Mouse (Mus musculus): ENCODE measurements at regions not wholly inside any gene's neighbourhood (a gene's known extent, or its start where the extent isn't known, plus 50 kb on each side); places are given as distances from the start of the nearest gene placed in this dataset.

DNA sequence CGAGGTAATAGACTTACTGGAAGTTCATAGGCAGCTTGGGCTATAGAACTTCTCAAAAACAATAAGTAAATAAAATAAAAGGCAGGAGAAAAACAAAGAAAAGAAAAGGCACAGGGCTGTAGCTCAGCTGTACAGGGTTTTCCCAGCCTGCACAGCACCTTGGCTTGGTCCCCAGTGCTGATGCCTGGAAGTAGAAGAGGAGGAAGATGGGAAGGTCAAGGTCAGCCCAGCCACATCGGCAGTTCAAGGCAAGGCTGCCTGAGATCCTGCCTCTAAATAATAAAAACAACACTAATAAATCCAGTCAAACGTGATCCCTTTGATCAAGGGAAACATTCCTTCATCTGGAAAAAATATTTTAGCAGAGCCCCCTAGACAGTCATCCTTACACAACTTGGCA lies 103.1 kb downstream of the Cenpf start:
- no peak for DNase-seq (ENCODE audit: low spot score in 2 of 2)

DNA sequence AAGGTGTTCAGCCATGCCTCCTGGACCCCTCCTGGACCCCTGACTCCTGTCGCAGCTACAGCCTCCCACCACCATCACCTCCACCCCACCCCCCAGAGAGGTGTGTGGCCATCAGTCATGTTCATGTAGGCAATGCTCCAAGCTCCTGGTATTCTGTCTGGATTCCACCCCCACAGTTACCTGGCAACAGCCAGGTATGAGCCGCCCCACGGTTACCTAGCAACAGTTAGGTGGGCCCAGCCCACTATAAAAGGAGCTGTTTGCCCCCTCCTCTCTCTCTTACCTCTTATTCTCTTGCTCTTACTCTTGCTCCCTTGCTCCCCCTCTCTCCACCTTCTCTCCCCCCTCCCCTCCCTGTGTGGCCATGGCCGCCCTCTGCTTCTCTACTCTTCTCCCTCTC lies 106.5 kb downstream of the Cenpf start:
- no peak for DNase-seq (ENCODE audit: low spot score in 2 of 2)

DNA sequence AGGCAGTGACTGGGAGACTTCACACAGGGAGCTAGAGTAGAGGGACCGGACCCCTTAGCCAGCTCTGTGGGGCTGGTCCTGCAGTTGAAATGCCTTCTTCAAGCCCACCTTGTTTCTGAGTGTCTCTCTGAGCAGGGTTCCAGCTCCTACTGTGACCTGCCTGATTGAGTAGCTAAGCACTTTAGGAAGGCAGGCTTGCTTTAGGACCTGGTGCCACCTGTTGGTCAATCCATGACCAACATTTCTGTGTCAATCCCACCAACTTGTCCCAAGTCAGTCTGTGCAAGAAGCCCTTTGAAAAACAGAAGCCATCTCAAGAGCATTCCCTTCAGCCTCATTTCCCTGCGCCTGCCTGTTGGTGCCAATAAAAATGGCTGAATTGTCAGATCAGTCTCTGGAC lies 108.5 kb downstream of the Cenpf start:
- DNase-seq (ENCODE audit: low spot score in 2 of 2), result peak; percentile 44 to 53

DNA sequence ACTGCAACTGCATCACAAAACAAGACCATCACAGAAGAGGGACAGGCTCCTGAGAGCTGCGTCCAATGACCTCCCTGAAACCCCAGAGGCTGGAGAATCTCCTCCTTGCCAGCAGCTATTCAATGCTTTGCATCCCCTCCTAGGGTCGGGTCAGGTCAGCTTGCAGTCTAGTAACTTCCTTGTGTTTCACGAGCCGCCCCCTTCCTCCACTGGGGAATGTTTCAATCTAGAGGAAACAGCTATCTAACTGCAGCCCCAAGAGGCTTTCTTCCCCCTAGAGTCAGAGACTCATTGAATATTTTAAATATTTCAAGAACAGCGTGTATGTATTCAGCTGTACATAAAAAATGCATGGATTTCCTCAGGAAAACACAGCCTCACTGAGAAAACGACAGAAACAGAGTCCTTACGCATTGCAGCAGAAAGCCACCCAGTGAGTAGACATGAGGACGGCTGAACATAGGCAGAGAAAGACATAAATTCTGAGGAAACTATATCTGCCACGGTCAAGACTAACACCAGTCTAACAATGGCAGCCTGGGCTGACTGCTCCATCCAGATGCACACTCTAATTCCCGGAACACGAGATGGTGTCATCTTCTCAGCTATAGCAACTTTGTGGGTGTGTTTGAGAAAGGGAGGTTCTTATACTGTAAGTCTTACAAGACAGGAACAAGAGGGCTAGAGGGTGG lies 111.4 kb downstream of the Cenpf start:
- DNase-seq (ENCODE audit: low spot score in 2 of 2), result no peak

DNA sequence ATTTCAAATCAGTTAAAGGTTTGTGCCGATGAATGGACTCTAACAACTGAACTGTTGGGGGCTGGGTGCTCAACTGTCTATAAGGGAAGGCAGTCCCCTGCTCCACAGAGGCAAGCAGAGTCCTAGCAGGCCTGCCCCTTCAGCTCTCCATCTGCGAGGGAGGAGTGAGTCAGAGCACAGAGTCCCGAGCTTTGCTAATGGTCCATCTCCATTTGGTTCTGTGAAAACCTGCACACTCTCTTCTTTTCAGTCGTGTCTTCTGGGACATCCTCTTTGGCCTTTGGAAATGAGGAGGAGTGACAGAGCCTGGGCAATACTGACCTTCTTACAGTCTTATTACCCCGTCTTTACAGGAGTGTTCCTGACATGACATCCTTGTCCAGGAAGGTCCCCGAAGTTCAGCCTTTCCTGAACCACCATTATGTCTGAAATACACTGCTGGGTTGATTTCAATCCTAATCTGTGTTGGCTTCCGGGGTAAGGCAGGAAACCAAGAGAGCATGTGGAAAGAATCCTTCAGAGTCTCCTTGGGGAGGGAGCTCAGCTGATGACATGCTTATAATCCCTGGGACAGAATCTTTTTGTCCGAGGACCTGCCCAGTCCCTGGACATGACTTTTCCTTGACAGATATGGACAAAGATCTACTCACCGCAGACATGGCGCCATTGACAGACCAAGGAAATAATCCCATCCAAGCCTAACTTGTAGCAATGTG lies 112.2 kb downstream of the Cenpf start:
- no peak for DNase-seq (ENCODE audit: low spot score in 2 of 2)

DNA sequence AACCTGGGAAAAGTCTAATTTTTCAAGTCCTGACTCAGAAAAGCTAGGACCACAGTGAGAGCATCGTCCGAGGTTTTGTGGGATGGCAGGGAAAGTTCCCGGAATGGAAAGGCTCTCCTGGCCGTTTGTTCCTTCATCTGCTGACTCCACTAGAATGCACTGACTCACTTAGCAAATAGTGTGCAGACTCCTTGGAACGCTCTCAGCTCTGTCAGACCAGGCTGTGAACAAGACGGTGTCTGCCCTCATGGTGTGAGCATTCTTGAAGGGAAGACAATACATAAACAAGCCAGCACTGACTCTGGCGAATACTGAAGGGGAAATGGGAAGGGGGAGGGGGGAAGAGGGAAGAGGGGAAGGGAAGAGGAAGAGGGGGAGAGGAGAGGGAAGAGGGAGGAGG lies 121.4 kb downstream of the Cenpf start:
- no peak for DNase-seq (ENCODE audit: low spot score in 2 of 2)

DNA sequence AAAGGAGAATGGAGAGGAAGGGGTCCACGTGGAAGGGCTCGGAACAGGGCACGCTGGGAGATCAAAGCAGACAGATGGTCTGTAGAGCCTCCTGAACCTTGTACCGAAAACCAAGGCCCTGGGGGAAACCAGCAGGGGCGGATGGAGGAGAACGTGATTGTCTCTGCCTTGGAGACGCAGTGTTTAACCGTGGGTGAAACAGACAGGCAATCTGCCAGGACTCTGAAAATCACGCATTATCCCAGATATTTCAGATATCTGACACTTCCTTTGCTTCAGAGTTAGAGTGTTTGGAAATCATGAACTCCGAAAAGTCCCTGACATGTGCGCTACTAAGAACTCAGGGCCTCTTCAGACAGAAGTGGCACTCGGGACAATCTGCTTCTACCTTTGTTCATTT lies 126.1 kb downstream of the Cenpf start:
- DNase-seq (ENCODE audit: low spot score in 2 of 2), result no peak

DNA sequence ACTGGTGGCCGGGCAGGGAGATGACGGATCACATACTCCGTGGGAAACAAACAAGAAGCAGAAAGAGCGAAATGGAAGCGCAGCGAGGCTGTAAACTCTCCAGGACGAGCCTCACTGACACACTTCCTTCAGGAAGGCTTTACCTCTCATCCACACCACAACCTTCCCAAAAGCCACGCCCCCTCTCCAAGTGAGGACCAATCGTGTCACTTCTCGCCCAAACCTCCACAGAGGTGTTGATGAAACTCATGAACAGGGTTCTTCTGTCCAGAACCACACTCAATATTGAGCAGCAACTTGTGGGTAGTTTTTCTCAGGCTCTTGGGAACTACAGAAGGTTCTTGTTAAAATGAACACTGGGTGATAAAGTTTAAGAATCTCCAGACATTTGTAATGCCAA lies 127.3 kb downstream of the Cenpf start:
- no peak for DNase-seq (ENCODE audit: low spot score in 2 of 2)

DNA sequence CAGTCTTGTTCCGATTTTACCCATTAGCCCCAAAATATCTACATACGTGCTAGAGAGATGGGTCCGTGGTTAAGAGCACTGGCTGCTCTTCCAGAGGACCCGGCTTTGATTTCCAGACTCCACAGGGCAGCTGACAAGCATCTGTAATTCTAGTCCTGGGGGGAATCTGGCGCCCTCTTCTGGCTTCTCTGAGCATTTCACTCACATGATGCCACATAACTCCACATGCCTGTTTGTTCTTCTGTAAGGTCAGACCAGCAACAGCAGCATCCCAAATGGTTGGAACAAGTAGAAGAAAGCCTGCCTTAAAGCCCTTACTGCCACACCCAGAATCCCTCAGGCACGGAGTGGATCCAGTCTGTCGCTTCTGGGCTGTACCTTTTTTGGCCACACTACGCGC lies 137.0 kb downstream of the Cenpf start:
- no peak for DNase-seq (ENCODE audit: low spot score in 2 of 2)

DNA sequence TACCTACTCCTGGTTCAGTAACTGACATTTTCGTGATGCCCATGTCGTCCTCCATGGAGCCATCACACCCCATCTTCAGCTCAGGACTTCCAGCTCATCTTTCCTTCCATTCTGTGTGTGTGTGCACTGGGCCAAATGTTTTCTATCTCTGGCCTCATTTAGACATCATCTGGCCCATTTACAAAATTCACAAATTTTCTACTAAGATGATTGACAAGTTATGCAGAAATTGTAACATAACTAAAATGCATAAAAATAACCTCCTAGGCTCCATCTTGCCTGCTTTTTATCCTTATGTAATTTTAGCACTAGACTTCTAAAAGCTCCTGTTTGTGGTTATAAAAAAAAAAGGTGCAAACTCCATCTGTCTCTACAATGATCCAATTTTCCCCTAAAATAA lies 130.8 kb upstream of the Kcnk2 start:
- no peak for DNase-seq (ENCODE audit: low spot score in 2 of 2)

DNA sequence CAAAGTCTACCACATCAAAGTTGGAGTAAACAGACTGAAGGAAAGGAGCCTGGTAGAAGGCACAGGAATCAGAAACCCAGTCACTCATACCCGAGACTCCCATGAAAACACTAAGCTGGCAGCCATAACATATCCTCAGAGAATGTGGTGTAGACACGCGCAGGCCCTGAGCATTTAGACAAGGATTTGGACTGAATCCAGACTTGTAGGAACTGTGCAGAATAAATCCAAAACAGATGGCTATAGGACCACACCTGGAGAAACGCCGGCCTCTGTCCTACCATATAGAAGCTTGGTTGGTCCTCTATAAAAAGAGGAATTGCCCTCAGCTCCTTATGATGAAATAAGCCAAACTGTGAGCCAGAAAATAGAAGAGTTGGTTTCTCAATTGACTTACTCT lies 124.3 kb upstream of the Kcnk2 start:
- no peak for DNase-seq (ENCODE audit: low spot score in 2 of 2)

DNA sequence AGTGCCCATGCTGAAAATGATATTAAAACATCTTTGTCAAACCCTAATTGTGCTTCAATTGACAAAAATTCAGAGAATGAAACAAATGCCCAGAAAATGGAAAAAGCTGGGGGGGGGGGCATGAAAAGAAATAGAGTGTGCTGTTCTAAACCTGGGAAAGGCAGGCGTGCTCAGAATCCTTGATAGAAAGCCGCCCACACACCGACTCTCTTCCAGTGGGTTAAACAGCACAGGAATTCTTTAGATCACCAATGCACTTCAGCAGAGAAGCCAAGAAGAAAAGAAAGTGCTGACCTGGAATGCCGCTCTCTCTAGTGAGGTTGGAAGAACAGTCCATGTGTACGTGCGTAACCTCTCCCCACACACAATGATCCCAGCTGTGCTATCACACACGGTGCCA lies 113.4 kb upstream of the Kcnk2 start:
- no peak for DNase-seq (ENCODE audit: low spot score in 2 of 2)

DNA sequence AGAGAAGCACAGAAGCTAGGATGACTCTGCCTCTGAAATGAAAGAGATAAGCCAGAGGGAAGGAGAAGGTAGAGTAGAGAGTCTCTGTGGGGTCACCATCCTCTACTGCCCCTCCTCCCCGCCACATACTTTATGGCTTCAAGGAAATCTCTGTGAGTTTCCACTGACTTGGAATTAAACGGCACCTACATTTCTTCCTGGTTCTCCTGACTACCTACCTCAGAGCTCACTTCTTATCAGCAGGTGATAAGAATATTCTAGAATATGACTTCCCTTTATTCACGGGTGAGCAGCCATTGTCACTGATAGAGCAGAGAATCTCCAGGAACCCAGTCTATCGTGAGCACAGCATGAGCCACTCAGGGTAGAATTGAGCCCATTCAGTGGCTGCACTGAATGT lies 111.3 kb upstream of the Kcnk2 start:
- DNase-seq (ENCODE audit: low spot score in 2 of 2), result no peak

DNA sequence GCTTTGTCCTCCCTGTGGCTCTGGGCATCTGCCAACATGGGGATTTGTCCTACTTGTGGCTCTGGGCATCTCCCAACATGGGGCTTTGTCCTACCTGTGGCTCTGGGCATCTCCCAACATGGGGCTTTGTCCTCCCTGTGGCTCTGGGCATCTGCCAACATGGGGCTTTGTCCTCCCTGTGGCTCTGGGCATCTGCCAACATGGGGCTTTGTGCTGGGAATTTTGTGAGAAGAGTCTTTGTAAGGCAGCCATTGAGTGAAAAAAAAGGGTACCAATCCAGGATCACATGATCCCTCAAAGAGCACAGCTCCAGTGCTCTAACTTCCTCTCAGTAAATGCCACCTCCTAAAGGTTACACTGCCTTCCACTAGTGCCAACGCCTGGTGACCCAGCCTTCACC lies 105.2 kb upstream of the Kcnk2 start:
- DNase-seq (ENCODE audit: low spot score in 2 of 2), result peak; percentile 16 to 24

DNA sequence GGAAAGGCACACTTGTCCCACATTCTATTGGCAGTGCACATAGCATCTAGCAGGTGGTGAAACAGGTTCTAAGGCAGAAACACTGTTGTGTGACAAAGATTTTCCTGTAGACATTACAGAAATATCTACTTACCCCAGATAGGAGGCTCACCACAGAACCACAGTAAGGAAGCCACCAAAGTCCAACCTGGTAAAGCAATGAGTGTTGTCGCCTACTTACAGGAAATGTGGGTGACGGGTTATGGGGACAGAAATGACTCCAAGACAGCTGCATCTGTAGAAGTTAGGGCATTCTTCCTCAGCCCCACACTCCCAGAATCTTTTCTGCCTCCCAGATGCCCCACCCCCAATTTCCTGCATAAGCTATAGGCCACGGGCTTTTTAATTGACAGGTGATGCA lies 97.6 kb upstream of the Kcnk2 start:
- DNase-seq (ENCODE audit: low spot score in 2 of 2), result no peak

DNA sequence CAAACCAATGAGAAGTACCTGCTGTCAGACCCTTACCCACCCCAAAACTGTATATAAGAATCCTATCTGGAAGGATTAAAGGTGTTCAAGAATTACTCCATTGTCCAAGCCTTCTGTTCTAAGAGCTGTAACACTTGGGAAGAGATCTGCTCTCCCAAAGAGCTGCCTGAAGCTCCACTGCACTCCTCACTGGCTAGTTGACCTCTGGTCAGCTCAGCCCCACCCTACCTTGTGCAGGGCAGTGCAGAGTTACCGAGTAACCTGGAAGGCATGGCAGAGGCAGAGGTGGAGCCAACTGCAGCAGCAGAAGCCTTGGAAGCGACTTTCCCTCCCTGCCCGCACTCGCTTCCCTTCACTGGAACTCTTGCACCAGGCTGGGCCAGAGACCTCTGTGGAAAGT lies 97.1 kb upstream of the Kcnk2 start:
- no peak for DNase-seq (ENCODE audit: low spot score in 2 of 2)

DNA sequence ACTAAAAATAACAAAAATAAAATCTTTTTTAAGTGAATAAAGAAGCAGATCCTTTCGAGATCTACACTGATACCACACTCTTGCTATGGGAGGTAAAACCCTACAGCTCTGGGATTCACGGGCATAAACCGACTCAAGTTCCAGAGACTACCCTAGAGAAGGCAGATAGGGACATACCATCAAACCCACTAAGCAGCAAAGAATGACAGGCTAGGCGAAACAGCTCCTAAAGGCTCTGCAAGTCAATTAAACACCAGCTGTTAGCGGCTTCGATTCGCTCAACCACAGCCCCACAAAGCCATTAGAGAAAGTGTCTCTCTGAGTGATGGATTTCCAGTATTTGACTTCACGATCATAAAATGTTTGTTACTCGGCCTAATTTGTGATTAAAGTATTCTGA lies 95.0 kb upstream of the Kcnk2 start:
- no peak for DNase-seq (ENCODE audit: low spot score in 2 of 2)

DNA sequence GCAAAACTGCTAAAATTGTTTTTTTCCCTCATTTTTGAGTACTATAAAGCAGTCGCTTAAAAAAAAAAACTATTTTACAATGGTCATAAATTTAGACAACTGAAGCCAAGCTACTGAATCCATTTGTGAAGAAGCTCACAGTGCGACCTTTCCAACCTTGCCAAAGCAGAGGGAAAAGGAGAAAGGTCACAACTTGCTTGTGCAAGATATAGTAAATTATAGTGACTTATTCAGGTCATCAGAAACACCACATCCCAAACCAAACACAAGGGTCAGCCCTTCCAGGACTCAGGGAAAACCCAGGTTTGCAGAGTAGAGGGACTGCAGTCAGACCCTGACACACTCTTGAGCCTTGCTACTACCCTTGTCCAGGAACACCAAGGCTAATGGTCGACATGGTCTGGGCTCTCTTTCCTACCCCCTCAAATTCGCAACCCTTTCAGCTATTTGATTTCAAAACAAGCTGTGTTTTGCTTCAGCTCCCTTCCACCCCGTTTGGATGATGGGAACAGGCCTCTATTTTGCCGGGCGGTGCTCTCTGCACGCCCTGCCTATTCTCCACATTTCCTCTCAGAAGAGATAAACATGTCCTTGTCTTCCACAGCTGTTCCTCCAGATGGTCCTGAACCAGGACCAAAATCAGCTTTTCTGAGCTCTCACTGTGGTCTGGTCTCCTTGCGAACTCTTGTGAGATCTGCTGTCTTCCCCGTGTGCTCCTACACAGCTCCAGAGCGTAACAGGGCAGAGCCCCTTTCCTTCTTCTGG lies 93.5 kb upstream of the Kcnk2 start:
- peak; percentile 16 to 34 for DNase-seq (ENCODE audit: low spot score in 2 of 2)

DNA sequence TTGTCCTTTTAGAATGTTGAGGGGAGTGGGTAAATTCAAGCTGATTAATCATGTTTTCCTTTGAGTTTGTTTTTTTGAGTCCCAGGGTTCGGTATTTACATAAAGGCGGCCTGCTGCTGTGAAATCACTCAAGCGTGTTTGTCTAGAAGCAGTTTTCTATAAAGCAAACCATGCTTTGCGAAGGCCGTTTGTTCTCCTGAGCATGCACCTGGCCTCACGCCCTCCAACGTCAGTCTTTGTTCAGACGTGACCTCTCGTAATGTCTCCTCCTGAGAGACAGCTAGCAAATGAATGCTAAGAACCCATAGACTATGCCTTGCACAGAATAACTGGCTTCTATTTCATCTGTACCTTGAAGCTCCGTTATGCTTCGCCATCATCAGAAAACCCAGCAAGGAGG lies 92.8 kb upstream of the Kcnk2 start:
- DNase-seq (ENCODE audit: low spot score in 2 of 2), result no peak

DNA sequence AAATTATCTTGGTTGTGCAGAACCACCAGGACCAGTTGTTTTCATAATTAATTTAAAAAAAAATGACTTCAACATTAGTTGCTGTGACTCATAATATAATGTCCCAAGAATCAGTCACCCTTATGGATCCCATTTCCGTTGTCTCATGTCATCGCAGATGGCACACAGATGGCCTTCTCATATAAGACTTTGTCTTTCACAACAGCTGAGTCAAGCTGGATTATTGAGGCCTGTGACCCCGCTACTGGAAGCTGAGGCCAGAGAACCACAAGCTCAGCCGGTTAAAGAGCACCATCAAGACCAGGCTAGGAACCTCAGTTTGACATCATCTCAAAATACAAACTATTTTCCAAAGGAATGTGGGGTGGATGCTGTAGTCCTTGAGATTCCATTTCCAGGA lies 83.3 kb upstream of the Kcnk2 start:
- DNase-seq (ENCODE audit: low spot score in 2 of 2), result no peak

DNA sequence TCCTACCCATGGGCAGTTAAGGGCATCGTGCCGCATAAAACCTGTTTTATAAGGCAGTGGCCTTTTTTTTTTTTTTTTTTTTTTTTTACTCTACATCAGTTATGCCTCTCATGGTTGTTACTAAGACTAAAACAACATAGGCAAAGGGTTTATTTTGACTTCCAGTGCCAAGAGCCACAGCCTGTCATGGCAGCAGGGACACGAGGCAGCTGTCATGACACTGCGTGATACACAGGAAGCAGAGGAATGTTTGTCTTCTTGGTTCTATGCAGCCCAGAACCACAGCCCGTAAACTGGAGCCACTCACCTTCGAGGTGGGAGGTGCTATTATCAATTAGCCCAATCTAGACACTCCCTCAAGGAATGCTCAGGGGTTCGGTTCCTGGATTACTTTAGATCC lies 81.3 kb upstream of the Kcnk2 start:
- no peak for DNase-seq (ENCODE audit: low spot score in 2 of 2)

DNA sequence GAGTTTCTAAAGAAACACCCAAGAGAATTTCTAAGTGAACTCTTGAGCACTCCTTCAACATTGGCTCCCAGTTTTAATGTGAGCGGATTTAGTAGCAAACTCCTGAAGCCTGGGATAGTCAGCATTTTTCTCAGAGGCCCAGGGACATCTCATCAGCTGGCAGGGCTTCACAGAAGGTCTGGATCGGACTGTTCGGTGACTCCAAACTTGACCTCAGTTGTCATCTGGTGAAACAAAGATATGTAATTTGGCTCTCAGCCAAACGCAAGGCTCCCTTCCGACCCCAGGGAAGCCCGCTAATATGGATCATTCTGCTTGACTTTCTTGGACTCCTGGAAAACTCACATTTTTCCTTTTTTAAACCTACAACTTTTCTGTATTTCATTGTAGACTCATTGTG lies 76.0 kb upstream of the Kcnk2 start:
- no peak for DNase-seq (ENCODE audit: low spot score in 2 of 2)

DNA sequence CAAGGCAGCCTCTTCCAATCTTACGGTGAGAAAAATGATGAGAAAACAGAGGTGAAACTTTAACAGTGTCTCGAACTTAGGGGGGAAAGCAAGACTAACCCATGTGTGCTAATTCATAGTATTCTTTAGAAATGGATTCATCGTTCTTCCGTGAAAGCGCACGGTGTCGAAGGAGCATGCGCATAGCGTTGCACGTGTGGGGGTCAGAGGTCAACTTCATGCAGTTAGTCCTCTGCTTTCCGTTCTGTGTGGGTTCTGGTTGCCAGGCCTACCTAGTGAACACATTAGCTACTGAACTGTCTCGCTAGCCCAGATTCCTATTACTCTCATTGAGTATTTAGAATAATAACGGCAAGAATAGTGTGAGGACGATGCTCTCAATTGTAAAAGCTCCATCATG lies 74.7 kb upstream of the Kcnk2 start:
- no peak for DNase-seq (ENCODE audit: low spot score in 2 of 2)
